ENCODE assay signal across 8 mouse cellular contexts in the genomic region with DNA sequence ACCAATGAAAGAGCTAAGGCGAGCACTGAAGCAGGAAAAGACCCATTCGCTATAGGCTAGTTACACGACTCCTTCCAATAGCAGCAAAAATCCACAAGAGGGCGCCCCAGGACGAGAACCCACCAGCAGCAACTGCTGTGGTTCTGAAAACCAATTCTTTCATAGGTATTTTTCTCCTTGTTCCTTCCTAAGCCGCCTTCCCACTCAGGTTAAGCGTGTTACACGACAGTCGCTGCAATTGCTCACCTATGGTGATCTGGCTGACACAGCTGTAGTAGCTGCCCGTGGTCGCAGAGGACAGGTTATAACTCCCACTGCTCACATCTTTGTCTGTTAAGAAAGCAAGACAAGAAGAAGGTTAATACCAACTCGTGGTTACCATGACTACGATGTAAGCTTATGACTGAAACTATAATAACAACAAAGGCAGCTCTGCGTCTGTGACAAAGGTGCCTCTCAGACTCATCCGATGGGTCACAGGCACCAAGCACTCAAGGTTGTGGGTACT. TPM values are rescaled to one million over a fixed set of nuclear protein-coding genes. Genes with fewer than 3 reads are reported as not detected.
A peak's percentile ranks its signal among the peaks of the same experiment; 100 is the strongest.
DNase-seq lines count a peak whose midpoint lies in the region; ATAC-seq and TF ChIP-seq lines count a peak whose summit lies in the region.

No protein-coding gene starts in this region.

- 28% methylated on average over 15 of the region's 15 CpGs for WGBS in embryonic facial prominence, embryonic 11.5 days
- 12% methylated on average over 15 of the region's 15 CpGs for WGBS in olfactory bulb, adult 2 months

- TF ChIP-seq RAD21 in CH12.LX (IDR thresholded peaks at IDR 0.05; ENCODE audit: low read depth, low read length), result peak; percentile 88

- DNase-seq in CH12.LX (ENCODE audit: extremely low read depth), result peak; percentile 77
- DNase-seq in adrenal gland, postnatal 4 days (ENCODE audit: low spot score in 2 of 2), result peak; percentile 32 to 56
- DNase-seq in embryonic facial prominence, embryonic 11.5 days (ENCODE audit: low spot score), result peak; percentile 80
- peak; percentile 74 to 83 for DNase-seq in heart, postnatal 10 days
- DNase-seq in kidney, postnatal 36 days, result peak; percentile 57 to 82
- peak; percentile 9 to 17 for DNase-seq in lung, adult 18-20 months
- peak; percentile 29 to 74 for DNase-seq in thymus, postnatal 10 days (ENCODE audit: low spot score in 2 of 2)

- no peak overlapping the region for H3K4me3 ChIP-seq in CH12.LX (replicated peaks in 1 of 3; ENCODE audit: low read depth in 2 of 3, low read length in 2 of 3, poor library complexity in 1 of 3)
- no peak overlapping the region for H3K4me3 ChIP-seq in embryonic facial prominence, embryonic 11.5 days (ENCODE audit: low read depth, low read length)
- H3K4me3 ChIP-seq in olfactory bulb, adult 2 months (ENCODE audit: insufficient read depth, low read depth, low read length), result no peak overlapping the region

- no peaks in the 10 kb centered on the region for H3K79me2 ChIP-seq in CH12.LX (replicated peaks; ENCODE audit: control insufficient read depth, extremely low read depth, insufficient read depth, poor library complexity, severe bottlenecking)

- in situ Hi-C loops in CH12.LX (cut with MboI; ENCODE audit: low pct_ligation_motif_present, low pct_unique_long_range_greater_than_20kb, low sequenced_read_pairs), result loop anchor here (25.0 kb wide), 1 partner anchor 310 kb away; no protein-coding TSS in a partner anchor

- TF ChIP-seq EP300 in CH12.LX (IDR thresholded peaks at IDR 0.05; ENCODE audit: low read length), result no peak

- peak; percentile 83 to 95 for TF ChIP-seq CTCF in CH12.LX (conservative IDR thresholded peaks at IDR 0.05 in 1 of 2, IDR thresholded peaks at IDR 0.05 in 1 of 2; ENCODE audit: low read depth in 2 of 2, low read length in 2 of 2)
- peak; percentile 52 for TF ChIP-seq CTCF in olfactory bulb, adult 2 months (IDR thresholded peaks at IDR 0.05; ENCODE audit: insufficient read depth, low read depth, low read length)

- intact Hi-C loops in heart, postnatal 10 days (cut with DNase I), result loop anchor here (1.0 to 10.0 kb wide), 4 partner anchors 56 to 498 kb away; no protein-coding TSS in a partner anchor

- H3K9me3 ChIP-seq in CH12.LX (replicated peaks; ENCODE audit: low read length), result no peaks in the 10 kb centered on the region
- H3K9me3 ChIP-seq in embryonic facial prominence, embryonic 11.5 days (replicated peaks; ENCODE audit: control insufficient read depth, low read length), result no peaks in the 10 kb centered on the region

- H3K4me2 ChIP-seq in CH12.LX (ENCODE audit: insufficient read depth, low read depth, poor library complexity, severe bottlenecking), result no peak overlapping the region
- H3K4me2 ChIP-seq in embryonic facial prominence, embryonic 11.5 days (ENCODE audit: low read depth, low read length), result no peak overlapping the region

- dilution Hi-C loops in CH12.LX (cut with MboI; ENCODE audit: extremely low pct_ligation_motif_present, extremely low pct_unique_long_range_greater_than_20kb, low sequenced_read_pairs), result no loop called here

- TF ChIP-seq POLR2A in CH12.LX (IDR thresholded peaks at IDR 0.05; ENCODE audit: low read depth, low read length), result no peak
- no peak for TF ChIP-seq POLR2A in olfactory bulb, adult 2 months (IDR thresholded peaks at IDR 0.05; ENCODE audit: insufficient read depth, low read depth, low read length)

- 0 out of 2 replicates have a peak, but pooled peaks have one; percentile 44 for ATAC-seq in embryonic facial prominence, embryonic 11.5 days (replicated peaks; ENCODE audit: insufficient number of reproducible peaks, low FRiP score, low TSS enrichment, low read depth)

- no peaks in the 10 kb centered on the region for H3K36me3 ChIP-seq in CH12.LX (replicated peaks in 1 of 2; ENCODE audit: control insufficient read depth in 1 of 2, insufficient read depth in 1 of 2, low read length in 1 of 2)
- no peaks in the 10 kb centered on the region for H3K36me3 ChIP-seq in embryonic facial prominence, embryonic 11.5 days (replicated peaks; ENCODE audit: control insufficient read depth, insufficient read depth, low read depth, low read length)

- no peak overlapping the region for H3K9ac ChIP-seq in CH12.LX (ENCODE audit: insufficient read depth, low read depth)
- H3K9ac ChIP-seq in embryonic facial prominence, embryonic 11.5 days (replicated peaks; ENCODE audit: low read length), result no peak overlapping the region

- H3K4me1 ChIP-seq in CH12.LX (ENCODE audit: control insufficient read depth in 1 of 2, insufficient read depth in 2 of 2), result peaks cover 2 to 3% of the 10 kb centered on the region in 2 experiments; a peak in 1 of 4 replicates
- no peaks in the 10 kb centered on the region for H3K4me1 ChIP-seq in embryonic facial prominence, embryonic 11.5 days (ENCODE audit: control insufficient read depth, insufficient read depth, low read length)
- peaks cover 2% of the 10 kb centered on the region; the same call in 1 of the 2 replicates for H3K4me1 ChIP-seq in olfactory bulb, adult 2 months (ENCODE audit: control insufficient read depth, insufficient read depth, low read length)

- no peaks in the 10 kb centered on the region for H3K27me3 ChIP-seq in CH12.LX (replicated peaks)
- H3K27me3 ChIP-seq in embryonic facial prominence, embryonic 11.5 days (ENCODE audit: control insufficient read depth, insufficient read depth, low read length), result no peaks in the 10 kb centered on the region

- no peak overlapping the region for H3K27ac ChIP-seq in CH12.LX (ENCODE audit: insufficient read depth, low read depth)
- no peak overlapping the region for H3K27ac ChIP-seq in embryonic facial prominence, embryonic 11.5 days (replicated peaks; ENCODE audit: low read depth, low read length)
- no peak overlapping the region for H3K27ac ChIP-seq in olfactory bulb, adult 2 months (ENCODE audit: insufficient read depth, low read depth, low read length)

TF ChIP-seq in CH12.LX, 34 proteins besides CTCF, POLR2A, EP300 and RAD21:
- TF ChIP-seq MAFK (IDR thresholded peaks at IDR 0.05; ENCODE audit: insufficient replicate concordance, low read length) (no peak), TCF12 (IDR thresholded peaks at IDR 0.05; ENCODE audit: low read depth, low read length) (no peak), SMC3 (IDR thresholded peaks at IDR 0.05; ENCODE audit: low read depth, low read length) (peak; percentile 87), ZMIZ1 (IDR thresholded peaks at IDR 0.05; ENCODE audit: low read depth, low read length) (no peak), NRF1 (IDR thresholded peaks at IDR 0.05; ENCODE audit: low read depth, low read length) (no peak), MAX (IDR thresholded peaks at IDR 0.05; ENCODE audit: low read length) (no peak)

RNA-seq across cellular contexts. Expression of a gene that starts 17.5 kb away (rescaled TPM):
- total RNA-seq in CH12.LX (2012; rRNA removed) (not detected in 2 replicates), CH12.LX (2014; rRNA removed) (not detected in 2 replicates)
- not detected in 2 replicates for polyA plus RNA-seq in CH12.LX (2012; ENCODE audit: insufficient read length, low read depth)
- total RNA-seq in adrenal gland, postnatal 4 days (2021), result 1 to 10 TPM; 1.8 to 1.9 TPM
- polyA plus RNA-seq in embryonic facial prominence, embryonic 11.5 days (2014; fragmentation: Nextera tagmentation; extraction: Ambion mirVana), result 1.4 and 1.7 TPM in 2 replicates
- total RNA-seq in heart, postnatal 10 days (2021), result 1 to 10 TPM; 4.5 to 6.1 TPM
- not detected in 2 replicates for polyA plus RNA-seq in olfactory bulb, adult 2 months (2012; ENCODE audit: insufficient read depth, insufficient read length, low replicate concordance, missing spikeins)

Comparison
In these comparisons a context has a peak if more than half of its experiments do, and no peak if none do; other contexts are left out.
1. DNase-seq: peak in every context shown above with its lines; median percentile 80 in embryonic facial prominence, embryonic 11.5 days; 78 in heart, postnatal 10 days; 77 in CH12.LX; 70 in kidney, postnatal 36 days; 52 in thymus, postnatal 10 days; 44 in adrenal gland, postnatal 4 days; 13 in lung, adult 18-20 months.